Mouse (Mus musculus): Measurements from ENCODE around the gene Smg6.

Smg6 gene

GRCm38 (mm10) chr11:74929111-74929510, 3.5 kb downstream of the Smg6 start:
- DNase-seq (ENCODE audit: low spot score), result no peak

DNA sequence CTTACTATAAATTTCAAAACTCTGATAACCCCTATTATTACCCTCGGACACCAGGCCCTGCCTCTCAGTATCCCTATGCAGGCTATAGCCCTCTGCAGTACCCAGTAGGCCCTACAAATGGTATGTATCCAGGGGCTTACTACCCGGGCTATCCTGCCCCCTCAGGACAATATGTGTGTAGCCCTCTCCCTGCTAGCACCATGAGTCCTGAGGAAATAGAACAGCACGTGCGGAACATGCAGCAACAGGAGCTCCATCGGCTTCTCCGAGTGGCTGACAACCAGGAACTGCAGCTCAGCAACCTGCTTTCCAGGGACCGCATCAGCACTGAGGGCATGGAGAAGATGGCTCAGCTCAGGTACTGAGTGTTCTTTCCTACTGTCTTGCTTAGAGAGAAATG, 4.8 kb downstream of the Smg6 start:
- DNase-seq (ENCODE audit: low spot score), result no peak

DNA sequence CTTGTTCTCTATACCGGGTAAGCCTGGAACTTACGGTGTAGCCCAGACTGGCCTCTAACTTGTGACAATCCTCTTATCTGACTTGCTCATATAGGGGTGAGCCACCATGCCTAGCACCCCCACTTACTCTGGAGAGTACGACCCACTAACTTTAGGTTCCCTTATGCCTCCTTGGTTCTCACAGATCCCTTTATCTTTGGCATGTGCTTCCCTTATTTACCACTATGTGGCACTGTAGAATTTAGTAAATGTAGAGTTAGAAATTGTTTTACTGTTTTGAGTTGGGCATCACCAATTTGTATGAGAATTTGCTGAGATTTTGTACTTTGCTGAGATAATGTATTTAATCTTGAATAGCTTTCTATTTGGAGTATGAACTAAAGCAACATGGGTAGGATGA, 20.7 kb downstream of the Smg6 start:
- peak; percentile 69 for DNase-seq (ENCODE audit: low spot score)

GRCm38 (mm10) chr11:74954901-74955300, 29.3 kb downstream of the Smg6 start:
- DNase-seq (ENCODE audit: low spot score), result peak; percentile 34

GRCm38 (mm10) chr11:74956006-74956405, 30.4 kb downstream of the Smg6 start:
- no peak for DNase-seq (ENCODE audit: low spot score)

- DNase-seq (ENCODE audit: low spot score), result no peak
Observed at GRCm38 (mm10) chr11:74957600-74957999, 32.0 kb downstream of the Smg6 start.

- peak; percentile 63 for DNase-seq (ENCODE audit: low spot score)
Observed at GRCm38 (mm10) chr11:74959501-74959900, 33.9 kb downstream of the Smg6 start.

GRCm38 (mm10) chr11:74960031-74960551, 34.5 kb downstream of the Smg6 start:
- DNase-seq (ENCODE audit: low spot score), result no peak

GRCm38 (mm10) chr11:74961953-74962352, 36.3 kb downstream of the Smg6 start:
- peak; percentile 12 for DNase-seq (ENCODE audit: low spot score)

DNA sequence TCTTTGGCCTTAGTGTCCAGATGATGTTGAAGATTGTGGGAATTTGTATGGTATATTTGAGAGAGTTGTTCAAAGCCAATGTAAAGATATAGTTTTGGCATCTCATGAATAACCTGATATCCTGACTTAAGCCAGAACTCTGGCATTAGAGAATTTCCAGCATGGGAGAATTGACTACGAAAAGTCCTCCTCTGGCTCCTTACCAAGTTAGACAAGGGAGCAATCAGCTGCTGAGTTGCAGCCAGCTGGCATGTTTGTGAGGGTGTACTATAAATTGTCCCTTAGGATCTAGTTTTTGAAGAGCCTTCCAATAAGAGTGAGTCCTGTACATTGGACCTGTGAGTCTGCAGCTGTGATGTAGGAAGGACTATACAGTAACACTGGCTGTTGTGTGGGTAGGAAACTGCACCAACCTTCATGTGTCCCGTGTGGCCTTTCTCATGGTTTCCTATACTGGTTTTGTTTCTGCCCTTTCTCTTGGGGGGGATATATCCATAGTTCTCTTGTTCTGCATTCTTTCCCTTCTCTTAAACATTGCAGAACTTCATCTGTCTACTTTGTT, 37.3 kb downstream of the Smg6 start:
- peak; percentile 84 for DNase-seq (ENCODE audit: low spot score)

- DNase-seq (ENCODE audit: low spot score), result no peak
Observed at GRCm38 (mm10) chr11:74965516-74965915, 39.9 kb downstream of the Smg6 start.

GRCm38 (mm10) chr11:74973290-74974157, 47.9 kb downstream of the Smg6 start:
- DNase-seq (ENCODE audit: low spot score), result peak; percentile 12

- DNase-seq (ENCODE audit: low spot score), result no peak
Observed at GRCm38 (mm10) chr11:74974615-74975014, 49.0 kb downstream of the Smg6 start.

GRCm38 (mm10) chr11:74976835-74977687, 51.4 kb downstream of the Smg6 start:
- no peak for DNase-seq (ENCODE audit: low spot score)

GRCm38 (mm10) chr11:74981464-74981863, 55.8 kb downstream of the Smg6 start:
- peak; percentile 96 for DNase-seq (ENCODE audit: low spot score)

DNA sequence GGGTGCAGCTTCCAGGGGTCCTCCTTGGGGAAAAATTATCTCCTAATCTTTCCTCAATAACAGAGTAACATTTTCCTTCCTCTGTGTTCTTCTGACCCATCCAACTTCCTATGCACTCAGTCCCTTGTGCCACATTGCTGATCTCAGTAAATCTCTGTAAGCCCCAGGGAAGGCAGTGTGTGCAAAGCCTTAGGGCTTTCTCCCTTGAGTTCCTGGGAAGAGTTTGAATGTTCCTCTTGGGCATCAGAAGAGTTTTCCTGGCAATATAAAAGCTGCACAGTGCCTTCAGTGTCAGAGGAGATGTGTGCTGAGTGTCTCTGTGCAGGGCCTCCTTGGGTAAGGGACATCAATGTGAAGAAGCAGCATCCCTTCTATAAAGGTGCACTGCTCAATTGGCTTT, 56.6 kb downstream of the Smg6 start:
- peak; percentile 28 for DNase-seq (ENCODE audit: low spot score)

DNA sequence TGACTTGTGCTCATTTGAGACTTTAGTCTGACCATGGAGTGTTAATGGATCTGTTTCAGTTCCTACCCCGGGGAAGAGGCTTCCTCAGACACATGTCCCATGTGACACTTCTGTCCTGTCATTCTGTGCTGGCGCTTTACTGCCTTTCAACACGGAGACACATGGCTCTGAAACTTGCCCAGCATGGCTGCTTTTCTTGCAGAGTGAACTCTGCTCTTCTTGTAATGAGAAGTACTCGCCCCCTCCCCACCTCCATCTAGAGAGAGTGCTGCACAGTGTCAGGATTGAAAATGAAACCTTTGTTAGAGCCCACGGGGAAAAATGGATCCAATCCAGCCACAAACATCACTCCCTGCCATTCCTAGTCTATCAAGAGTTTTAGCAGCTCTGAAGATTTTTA, 62.5 kb downstream of the Smg6 start:
- DNase-seq (ENCODE audit: low spot score), result peak; percentile 37

DNA sequence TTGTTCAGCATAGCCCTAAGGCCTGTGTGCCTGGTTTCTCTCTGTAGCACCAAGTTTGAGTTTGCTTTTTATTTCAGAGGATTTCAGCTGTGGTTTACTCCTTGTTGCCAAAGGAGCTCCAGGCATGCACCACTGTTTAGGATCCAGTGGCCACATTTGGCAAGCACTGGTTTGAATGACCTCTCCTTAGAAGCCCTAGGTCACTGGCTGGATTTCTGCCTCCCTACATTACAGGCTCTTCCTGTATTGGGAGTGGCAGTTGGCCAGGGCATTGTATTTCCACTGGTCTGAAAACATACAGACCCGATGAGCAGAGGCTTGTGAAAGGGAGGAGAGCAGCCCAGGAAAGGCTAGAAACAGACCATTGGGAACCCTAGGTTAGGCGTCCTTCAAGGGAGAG, 63.4 kb downstream of the Smg6 start:
- DNase-seq (ENCODE audit: low spot score), result peak; percentile 70

DNA sequence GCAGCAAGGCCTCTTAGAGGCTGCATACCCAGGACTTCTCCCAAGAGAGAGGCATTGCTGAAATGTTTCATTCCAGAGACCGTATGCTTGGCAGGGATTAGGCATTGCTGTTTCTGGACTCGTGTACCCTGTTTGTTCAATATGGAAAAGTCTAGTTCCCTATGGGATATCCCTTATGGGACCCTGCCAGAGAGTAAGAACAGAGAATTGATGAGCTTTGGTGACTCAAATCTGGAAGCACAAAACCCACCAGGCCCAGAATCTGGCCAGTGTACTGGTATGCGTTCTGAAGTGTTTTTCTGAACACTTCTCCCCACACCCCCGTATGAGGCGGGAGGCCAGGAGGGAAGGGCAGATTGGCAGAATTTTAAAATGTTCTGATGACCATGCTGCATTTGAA, 64.9 kb downstream of the Smg6 start:
- DNase-seq (ENCODE audit: low spot score), result peak; percentile 72

- DNase-seq (ENCODE audit: low spot score), result no peak
Observed at GRCm38 (mm10) chr11:74991290-74991689, 65.7 kb downstream of the Smg6 start.

DNA sequence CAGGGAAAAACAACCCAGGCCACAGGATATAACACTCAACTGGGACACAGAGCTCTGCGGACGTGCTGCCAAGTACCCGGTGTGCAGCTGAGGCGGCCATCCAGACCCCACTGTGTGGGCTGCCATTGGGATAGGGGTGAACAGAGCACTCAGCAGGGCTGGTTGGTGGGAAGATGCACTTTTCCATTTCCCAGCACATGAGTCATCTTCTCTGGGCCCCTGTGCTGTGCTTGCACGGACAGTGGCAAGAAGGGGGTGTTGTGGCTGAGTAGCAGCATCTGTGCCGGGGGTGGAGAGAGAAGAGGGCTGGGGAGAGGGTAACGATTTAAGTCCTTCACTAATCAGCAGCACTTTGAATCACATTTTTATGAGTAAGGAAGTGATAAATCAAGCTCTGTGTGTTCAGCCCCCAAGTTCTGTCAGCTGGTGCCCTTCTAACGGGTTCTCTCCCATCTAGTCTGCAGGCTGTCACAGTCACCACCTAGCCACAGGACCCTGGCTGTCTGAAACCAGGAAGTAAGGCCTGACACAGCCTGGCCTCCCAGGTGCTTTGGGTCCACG, 66.9 kb downstream of the Smg6 start:
- peak; percentile 73 for DNase-seq (ENCODE audit: low spot score)

DNA sequence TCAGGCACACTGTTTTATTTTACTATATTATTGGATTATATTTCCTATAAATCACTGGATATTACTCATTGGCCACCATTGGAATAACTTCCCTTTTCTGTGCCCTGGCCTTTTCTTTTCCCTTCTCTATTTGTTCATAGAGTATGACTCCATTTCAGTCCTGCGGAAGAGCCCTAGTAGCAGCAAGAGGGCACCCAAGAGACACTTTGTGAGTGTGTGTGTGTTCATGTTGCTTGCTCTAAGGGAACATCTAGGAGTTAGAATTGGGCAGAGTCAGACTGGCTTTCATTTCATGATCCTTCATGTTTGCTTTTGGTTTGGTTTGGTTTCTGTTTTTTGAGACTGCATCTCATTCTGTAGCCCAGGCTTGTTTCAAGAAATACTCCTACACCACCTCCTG, 68.5 kb downstream of the Smg6 start:
- DNase-seq (ENCODE audit: low spot score), result peak; percentile 57
